Mouse (Mus musculus) lung, postnatal 25 days (tissue): ENCODE data around the gene Atg14.
"Not testable (repeated sequence)": the region's sequence is repeated elsewhere in the genome, so short reads cannot be mapped to it uniquely, and the experiment has no call there.

Experiments
- DNase-seq: peaks from one replicate; pipeline ENCODE4 v3.0.0; 2022; ENCODE audit warnings: low spot score

Atg14 gene

DNA sequence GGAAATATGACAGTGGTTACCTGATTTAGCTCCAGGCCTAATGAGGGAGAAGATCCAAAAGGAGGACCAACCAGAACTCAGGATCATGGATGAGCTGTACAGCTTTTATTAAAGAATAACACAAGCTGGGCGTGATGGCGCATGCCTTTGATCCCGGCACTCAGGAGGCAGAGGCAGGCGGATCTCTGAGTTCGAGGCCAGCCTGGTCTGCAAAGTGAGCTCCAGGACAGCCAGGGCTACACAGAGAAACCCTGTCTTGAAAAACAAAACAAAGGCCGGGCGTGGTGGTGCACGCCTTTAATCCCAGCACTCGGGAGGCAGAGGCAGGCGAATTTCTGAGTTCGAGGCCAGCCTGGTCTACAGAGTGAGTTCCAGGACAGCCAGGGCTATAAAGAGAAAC lies at the start of gene Atg14:
Gene Atg14 (minus strand): TSS at position 101 of the 400 bp plus-strand sequence.
- DNase-seq = not testable (repeated sequence)

DNA sequence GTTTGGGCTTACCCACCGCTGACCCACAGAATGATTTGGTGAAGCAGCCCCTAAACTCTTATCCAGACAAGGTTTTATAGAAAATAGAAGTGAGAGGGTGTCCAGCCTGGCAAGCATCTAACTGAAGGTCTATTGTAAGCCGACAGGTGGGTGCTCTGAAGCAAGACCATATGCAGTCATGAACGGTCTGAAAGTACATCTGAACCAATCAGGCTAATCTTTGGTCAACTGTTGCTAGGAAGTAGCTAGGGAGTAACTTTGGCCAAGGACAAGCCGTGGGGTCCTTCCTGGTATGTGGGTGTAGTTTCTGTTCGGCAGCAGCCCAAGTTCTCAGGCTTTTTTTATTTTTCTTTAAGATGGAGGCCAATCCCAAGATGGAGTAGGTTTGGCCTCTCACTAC lies 48.4 kb upstream of the Atg14 start:
- DNase-seq = no peak

DNA sequence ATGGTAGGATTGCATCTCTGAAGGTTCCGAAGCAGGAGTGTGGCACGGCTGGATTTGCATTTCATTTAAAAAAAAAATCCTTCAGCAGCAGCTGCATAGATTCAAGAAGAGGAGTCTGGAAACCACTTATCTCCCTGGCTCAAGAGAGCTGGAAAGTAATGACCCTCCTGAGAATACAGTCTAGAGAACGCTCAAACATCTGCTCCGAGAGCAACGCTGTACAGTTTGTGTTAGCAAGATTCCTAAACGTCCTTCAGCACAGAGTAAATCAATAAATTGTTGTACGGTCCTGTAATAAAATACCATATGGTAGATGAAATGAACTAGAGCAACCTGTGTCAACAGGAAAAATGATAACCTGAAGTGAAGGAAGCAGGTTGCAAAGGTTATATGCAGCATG lies 42.8 kb upstream of the Atg14 start:
- no peak for DNase-seq

DNA sequence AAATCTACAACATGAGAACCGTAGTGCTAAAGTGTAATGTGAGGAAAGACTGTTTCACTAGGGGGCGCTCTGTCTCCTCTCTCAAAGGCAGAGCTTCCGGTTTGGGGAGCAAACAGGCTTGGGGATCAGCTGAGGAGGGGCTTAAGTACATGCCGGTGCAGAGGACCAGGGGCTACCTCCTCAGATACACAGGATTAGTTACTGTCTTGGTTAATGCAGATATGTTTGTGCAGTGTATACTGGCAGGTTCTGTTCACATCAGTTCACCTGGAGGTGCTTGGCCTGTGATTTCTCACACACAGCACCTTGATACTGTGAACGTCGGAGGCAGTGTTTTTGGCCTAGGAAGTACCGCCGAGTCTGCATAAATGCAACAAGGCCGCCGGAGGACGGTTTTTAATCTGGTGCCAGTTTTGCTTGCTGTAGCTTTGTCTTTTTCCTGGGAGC lies 27.5 kb upstream of the Atg14 start:
- DNase-seq = peak; percentile 67

DNA sequence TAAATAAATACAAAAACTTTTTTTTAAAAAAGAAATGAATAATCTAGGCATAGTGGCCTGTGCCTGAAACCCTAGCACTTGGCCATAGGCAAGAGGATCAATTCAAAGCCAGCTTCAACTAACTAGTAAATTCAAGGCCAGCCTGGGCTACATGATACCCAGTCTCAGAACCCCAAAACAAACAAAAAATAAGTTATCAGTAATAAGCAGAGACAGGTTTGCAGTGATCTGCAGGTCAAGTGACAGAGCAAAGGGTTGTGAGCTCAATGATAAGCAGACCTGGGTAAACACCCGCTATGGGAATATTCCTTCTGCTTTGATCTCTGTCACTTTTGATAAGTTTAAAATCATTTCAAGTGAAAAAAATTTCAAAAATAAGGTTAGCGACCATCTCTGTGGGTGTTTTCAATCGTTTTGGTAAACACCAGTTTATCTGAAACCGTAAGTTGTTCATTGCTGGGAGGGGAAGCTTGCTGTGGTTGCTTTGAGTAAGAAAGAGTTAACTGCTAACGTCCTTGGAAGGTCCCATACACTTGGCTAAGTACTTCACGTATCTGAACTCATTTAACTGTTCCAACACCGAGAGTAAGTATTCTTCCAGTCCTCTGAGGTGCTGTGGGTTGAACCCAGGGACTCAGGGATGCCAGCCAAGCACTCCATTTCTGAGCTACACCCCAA lies 24.1 kb upstream of the Atg14 start:
- DNase-seq = no peak

DNA sequence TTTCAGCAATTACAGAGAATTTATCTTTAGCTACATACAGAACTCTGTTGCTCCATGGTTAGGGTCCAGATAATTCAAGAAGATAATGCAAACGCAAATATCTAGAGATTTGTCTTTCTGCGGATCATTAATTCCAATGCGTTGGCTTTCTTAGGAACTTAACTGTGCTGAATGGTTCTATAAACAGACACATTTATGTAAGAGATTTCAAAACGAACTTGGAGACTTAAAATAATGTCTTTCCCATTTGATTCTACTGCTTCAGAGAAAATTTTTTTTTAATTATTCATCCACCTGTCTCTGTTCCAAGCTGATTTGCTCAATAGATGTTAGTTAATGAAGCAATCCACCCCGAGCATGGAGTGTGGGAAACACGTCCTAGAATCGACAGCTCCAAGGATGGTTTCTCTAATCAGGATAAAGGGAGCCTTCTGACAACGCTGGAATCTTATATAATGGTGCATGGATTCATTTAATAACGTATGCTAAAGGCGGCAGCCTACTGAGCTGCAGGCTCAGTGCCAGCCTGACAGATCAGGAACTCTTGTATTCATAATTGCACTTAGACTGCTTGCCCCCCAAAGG lies 20.0 kb upstream of the Atg14 start:
- no peak for DNase-seq

DNA sequence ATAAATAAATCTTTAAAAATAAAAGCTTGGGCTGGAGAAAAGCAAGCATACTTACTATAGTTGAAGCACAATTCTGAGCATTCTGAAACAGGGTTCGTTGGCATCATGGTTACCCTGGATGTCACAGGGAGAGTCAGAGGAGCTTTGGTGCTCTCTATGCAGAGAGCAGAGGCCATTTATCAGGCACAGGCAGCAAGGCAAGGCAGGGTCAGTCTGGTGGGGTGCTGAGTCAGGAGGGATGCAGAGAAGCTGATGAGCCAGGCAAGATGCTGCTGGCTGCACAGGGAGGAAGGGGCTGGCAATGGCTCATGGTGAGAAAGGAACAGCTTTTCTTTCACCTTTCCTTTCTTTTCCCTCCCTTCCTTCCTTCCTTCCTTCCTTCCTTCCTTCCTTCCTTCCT lies 19.0 kb upstream of the Atg14 start:
- no peak for DNase-seq

DNA sequence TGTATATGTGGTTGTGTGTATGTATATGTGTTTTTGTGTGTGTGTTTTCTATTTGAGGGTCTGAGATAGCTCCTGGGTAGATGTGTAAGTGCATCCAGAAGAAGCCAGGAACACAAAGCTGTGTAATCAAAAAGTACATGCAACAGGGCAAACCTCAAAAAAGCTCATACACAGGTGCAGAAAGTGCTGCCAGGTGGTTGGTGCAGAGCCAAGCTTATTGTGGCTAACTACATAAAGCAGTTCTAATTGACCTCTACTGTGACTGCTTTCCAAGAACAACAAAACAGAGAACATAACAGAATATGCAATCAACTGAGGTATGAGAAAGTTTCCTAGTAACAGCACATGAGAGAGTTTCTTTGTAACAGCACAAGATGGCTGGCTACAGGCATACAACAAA lies 13.9 kb upstream of the Atg14 start:
- DNase-seq = peak; percentile 28

DNA sequence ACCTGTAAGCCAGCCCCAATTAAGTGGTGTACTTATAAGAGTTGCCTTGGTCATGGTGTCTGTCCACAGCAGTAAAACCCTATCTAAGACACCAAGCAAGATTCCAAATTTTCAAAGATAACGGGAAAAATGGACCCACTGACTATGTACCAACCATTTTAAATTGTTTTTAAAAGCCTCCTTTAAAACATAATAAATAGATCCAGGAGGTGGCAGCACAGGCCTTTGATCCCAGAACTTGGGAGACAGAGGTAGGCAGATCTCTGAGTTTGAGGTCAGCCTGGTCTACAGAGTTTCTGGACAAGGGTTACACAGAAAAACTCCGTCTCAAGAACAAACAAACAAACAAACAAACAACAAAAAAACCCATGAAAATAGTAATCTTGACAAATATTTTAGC lies 11.2 kb upstream of the Atg14 start:
- DNase-seq = no peak

DNA sequence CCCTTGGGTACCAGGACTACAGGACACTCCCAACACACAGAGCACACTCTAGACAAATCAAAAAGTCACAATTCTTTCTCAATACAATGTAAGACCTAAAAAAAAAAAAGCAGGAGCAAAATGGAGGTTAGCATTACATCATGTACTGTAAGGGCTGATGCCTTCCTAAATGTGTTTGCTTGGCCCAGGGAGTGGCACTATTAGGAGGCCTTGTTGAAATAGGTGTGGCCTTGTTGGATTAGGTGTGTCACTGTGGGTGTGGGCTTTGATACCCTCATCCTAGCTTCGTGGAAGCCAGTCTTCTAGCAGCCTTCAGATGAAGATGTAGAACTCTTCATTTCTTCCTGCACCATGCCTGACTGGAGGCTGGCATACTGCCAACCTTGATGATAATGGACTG lies 10.8 kb upstream of the Atg14 start:
- no peak for DNase-seq

DNA sequence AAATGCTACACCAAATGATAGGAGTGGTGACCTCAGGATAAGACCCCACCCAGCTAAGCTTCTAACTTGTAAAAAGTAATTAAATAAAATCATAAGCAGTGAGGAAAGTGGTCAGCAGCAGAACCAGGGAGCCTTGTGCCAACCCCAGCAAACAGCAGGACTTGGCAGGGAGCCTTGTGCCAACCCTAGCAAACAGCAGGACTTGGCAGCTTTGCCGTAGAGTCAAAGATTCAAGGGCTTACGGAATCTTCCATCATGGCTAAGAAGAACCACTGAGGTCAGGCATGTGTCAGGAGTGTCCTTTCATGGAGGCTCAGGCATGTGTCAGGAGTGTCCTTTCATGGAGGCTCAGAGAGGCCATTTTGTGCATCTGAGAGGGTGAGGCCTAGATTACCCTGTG lies 7.6 kb upstream of the Atg14 start:
- peak; percentile 29 for DNase-seq

DNA sequence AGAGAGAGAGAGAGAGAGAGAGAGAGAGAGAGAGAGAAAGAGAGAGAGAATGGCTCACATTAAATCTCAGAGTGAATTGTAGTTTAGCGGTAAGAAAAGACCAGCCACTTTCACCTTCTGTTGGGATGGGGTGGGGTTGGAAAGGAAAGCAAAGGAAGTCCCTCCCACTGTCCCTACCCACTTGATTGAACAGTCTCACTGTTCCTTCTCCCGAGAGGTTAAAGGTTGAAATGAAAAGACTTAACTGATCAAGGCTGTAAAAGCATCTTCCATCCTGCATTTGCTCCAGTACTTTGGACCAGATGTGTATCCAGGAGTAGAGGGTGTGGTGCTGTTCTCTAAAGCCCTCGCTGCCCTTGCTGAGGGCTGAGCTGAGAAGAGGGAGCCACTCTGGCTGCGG lies 6.2 kb upstream of the Atg14 start:
- no peak for DNase-seq

DNA sequence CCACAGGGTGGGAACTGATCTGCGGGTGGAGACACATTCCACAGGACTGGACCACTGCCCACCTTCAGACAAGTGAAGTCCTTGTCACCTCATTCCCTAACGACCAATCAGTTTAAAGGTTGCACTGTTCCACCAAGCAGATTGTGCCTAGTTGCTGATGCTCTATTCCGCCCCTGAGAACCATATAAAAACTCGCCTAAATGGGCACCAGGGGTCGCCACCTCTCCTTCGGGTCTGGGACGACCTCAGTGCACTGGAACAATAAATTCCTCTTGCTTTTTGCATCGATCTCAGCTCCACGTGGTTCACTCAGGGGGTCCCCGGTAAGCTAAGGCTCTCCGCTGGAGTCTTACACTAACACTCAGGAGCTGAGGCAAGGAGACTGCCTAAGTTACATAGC lies 4.3 kb upstream of the Atg14 start:
- DNase-seq = no peak

DNA sequence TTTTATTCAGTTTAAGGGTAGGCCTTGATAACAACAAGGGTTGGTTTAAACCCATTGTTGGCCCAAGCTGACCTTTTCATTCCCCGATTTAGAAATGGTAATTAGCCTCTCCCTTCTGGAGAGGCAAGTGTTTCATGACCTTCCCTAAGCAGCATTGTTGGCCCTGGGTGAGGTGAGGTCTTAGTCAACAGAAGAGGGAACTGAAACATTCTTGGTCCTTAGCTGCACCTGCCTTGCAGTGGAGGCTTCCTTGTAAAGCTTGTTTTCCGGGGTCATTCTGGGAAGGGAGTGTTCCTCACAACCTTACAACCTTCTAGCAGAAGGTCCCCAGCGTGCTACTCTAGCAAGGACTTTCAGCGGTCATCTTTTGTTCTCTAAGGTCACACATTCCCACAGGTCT lies 2.3 kb upstream of the Atg14 start:
- DNase-seq = peak; percentile 22

DNA sequence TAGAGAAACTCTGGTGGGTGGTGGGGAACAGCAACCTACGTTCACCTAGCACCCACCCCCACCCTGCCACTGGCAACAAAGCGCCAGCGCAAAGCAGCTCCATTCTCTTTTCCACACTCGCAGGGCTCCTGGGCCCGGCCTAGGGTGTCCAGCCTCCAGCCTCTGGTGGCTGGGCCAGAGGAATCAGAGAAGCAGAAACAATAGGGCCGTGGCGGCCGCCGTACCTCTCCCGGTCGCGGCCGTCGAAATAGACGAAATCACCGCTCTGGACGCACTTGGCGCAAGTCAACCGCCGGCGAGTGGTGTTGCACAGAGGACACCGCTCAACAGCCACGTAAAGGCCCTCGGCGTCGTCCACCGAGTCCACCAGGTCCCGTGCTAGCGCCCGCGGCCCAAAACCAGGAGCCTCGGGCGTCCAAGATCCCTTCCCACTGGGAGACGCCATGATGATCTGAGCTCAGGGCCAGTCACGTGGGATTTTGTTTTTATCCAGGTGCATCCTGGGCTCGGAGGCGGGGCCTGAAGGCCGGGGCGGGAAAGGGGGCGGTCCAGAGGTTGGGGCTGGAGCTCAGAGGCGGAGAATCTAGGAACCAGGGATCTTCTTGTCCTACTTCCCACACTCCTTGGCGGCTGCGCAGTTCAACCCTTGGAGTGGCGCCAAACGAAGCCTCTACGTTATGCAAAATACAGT lies 2.3 kb downstream of the Atg14 start:
- DNase-seq = peak; percentile 96

DNA sequence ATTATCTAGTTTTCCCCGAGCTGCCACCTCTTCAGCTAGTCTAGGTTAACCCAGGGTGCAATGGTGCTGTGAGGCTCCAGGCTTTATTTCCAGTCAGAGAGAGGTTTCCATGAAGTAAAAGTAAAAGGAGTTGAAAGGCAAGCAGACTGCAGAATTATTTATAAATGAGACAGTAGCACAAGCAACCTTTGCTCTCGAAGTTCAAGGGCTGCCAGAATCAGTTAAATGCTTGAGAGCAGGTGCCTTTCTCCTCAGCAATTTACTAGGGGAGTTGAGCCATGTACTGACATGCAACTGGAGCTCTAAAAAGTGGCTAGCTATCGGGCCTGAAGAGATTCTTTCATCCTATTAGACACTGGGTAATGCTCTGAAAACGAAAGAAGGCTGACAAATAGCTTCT lies 7.3 kb downstream of the Atg14 start:
- no peak for DNase-seq

DNA sequence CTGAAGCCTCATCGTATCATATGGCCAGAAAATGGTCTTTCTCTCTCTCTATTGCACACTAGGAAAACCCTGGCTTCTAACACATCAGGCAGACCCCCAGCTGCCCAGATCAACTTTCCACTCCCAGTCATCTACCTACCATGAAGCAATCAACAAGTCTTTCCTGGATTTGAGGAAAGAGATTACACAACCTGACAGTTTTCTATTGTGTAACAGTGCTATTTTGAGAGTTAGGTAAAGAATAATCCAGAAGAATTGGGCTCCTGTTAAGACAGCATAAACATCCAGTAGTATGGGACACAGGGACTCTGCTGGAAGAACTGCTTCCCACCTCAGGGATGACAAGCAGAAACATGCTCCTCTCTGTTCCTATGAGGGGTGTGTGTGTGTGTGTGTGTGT lies 7.9 kb downstream of the Atg14 start:
- peak; percentile 51 for DNase-seq

DNA sequence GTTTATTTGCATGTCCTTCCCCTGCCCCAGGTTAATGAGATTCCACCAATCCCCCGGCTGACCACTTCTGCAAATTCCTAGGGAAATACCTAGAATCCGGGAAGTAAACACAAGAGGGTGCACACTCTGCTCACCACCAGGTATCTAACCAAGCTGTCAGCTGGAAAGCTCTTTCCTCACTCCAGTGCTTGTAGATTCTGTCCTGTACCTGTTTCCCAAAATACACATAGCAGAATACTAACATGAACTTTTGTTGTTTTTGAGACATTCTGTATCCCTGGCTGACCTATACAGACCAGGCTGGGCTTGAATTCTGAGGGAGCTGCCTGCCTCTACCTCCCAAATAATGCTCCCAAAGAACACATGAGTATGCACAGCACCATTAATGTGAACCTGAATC lies 9.7 kb downstream of the Atg14 start:
- no peak for DNase-seq

DNA sequence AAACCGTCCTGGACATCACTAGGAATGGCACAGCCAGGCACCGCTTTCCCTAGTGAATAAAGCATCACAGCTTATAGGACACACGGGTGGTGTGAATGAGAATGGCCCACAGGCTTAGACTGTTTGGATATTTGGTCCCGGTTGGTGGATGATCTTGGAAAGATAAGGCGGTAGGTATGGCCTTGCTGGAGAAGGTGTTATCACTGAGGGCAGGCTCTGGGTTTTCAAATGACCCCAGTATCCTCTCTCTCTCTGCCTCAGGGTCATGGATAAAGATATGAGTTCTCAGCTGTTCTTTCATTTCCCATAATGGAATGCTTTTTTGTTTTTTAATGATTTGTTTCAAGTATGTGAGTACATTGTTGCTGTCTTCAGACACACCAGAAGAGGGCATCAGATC lies 15.2 kb downstream of the Atg14 start:
- DNase-seq = no peak

DNA sequence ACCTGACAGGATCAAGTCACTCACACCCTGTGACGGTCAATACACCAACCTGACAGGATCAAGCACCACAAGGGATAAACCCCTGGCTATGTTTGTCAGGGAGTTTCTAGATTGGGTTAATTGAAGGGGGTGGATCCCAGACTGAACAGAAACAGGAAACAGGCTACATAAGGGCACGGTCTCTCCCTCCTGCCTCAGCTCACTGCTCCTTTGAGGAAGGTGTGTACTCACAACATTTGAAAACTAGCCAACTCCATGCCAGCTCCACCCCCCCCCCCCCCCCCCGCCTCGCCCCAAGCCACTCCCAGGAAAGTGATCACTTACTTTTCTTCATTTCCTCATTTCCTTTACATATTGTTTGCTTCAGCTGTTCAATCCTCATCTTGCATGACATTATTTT lies 16.2 kb downstream of the Atg14 start:
- no peak for DNase-seq

DNA sequence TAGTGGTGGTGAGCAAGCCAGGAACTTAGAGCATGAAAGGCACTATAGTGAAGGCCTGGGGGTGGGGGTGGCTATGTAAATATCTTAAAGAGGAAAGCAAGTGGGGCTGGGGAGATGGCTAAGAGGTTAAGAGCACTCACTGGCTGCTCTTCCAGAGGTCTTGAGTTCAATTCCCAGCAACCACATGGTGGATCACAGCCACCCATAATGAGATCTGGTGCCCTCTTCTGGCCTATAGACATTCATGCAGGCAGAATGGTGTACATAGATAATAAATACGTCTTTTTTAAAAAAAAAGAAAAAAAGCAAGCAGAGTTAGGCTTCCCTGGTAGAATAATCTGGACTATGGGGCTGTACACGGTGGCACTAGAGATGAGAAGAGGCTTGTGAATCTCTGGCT lies 17.1 kb downstream of the Atg14 start:
- no peak for DNase-seq

DNA sequence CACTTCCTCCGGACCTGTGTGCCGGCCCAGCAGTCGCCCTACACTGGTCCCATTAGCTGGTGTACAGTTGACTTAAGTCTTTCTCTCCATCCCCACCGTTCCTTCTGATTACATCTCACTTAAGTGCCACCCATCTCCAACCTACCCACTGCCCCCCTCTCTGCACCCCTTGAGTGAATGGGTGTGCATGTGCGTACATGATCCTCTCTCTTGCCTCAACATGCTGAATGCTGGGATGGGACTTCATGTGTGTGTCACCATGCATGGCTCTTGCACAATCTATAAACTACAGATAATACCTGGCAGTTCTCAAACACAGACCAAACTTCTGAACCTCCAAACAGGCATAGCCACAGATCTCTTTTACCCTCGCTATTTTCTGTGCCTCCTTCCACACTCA lies 18.8 kb downstream of the Atg14 start:
- DNase-seq = no peak

DNA sequence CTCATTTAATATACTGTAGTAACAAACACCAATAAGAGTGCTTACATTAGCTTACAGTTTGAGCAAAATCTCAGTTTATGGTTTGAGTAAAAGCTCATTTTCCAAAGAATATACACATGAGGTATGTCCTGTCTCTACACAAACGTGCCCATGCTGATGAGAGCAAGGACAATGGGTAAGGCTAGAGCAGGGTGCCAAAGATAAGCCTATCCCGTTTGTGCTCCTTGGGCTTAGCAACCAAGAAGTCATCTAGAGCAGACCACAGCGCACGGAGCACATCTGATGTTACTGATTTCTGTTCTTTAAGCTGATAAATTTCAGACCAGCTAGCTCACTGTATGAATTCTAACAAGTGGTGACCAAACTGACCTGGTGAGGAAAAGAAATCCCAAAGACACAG lies 25.6 kb downstream of the Atg14 start:
- no peak for DNase-seq

DNA sequence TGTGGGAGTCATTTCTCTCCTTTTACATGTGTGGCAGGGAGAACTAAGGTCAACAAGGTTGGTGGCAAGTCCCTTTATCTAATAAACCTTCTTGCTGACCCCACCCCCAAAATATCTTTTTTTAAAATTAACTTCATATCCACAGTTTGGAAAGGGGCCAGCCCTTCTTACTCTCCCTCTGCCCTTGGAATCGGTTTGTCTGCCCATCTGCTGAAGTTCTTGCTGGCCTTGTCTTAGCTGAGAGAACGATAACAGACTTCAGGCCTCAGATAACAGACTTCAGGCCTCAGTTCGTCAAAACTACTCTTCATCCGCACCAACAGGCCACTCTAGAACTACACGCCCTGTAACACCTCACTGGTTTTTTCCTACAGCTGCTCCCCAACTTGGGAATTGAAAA lies 26.2 kb downstream of the Atg14 start:
- DNase-seq = no peak
